Mouse (Mus musculus): ENCODE measurements around the gene Asic2.

DNA sequence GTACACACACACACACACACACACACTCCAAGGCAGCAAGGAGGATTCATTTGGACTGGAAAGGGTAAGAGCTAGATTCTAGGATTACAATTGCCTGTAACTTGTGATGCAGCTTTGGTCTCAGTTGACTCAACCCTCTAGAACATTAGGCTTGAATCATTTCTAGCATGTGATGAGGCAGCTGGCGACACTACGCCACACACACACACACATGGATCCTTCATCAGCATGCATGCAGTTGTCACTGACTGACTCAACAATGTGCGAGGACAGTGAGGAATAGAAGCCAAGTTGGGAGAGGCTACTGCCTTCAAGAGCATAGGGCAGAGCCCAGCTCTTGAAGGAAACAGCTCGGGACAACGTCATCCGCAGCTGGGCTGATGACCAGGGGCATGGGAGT lies 843.9 kb downstream of the Asic2 start:
- no peak for TF ChIP-seq EP300 (IDR thresholded peaks at IDR 0.05; ENCODE audit: low read depth)
- no peak for TF ChIP-seq CTCF (IDR thresholded peaks at IDR 0.05; ENCODE audit: low read depth)
